Comparison of ENCODE assay signal across 26 mouse cellular contexts in genomic region chr10:118824830-118825229, GRCm38 (mm10). TPM values are rescaled to one million over a fixed set of nuclear protein-coding genes. Genes with fewer than 3 reads are reported as not detected.
DNase-seq lines count a peak whose midpoint lies in the region; ATAC-seq and TF ChIP-seq lines count a peak whose summit lies in the region.
"Had no signal": no experiment of that assay in that cellular context is flagged by ENCODE, and none has a peak within 500 bp of the region (broad histone marks: within the 10 kb centered on the region; RNA-seq: fewer than 3 reads in every experiment).

No protein-coding gene starts in this region.

- no peak overlapping the region for H3K27ac ChIP-seq in heart, embryonic 12.5 days (ENCODE audit: poor library complexity, severe bottlenecking)
- H3K27ac ChIP-seq: embryonic facial prominence, embryonic 13.5 days; hindbrain, postnatal 0 days; limb, embryonic 13.5 days; liver, embryonic 12.5 days had no signal

- no peak for DNase-seq in frontal cortex, postnatal 25 days (ENCODE audit: low spot score in 2 of 2)
- peak; percentile 18 for DNase-seq in brain, adult 2 months (ENCODE audit: low read depth, low spot score)
- DNase-seq in brain, embryonic 14.5 days (ENCODE audit: low read depth): peak; percentile 87
- peak; percentile 42 for DNase-seq in layer of hippocampus, adult 9-11 months
- DNase-seq in ovary, postnatal 36 days (ENCODE audit: low spot score): no peak
- DNase-seq: adrenal gland, adult 8-10 months; cerebellum, adult 9-11 months; embryo, embryonic 11 days; gastrocnemius, postnatal 10 days; heart, postnatal 14 days; kidney, adult 9 months; kidney, postnatal 14 days; lung, adult 18-20 months; lung, postnatal 10 days; thymus, postnatal 25 days had no signal

- 79% methylated on average over 8 of the region's 8 CpGs for WGBS in heart, embryonic 12.5 days

- H3K4me1 ChIP-seq in heart, embryonic 12.5 days (replicated peaks): 0 out of 2 replicates have a peak, but pooled peaks cover 2% of the 10 kb centered on the region
- H3K4me1 ChIP-seq: limb, embryonic 13.5 days; liver, embryonic 12.5 days had no signal

- no peaks in the 10 kb centered on the region for H3K27me3 ChIP-seq in heart, embryonic 12.5 days (replicated peaks)
- H3K27me3 ChIP-seq: embryonic facial prominence, embryonic 13.5 days; limb, embryonic 13.5 days; liver, embryonic 12.5 days had no signal

- peak; percentile 52 for ATAC-seq in frontal cortex, adult (ENCODE audit: low TSS enrichment)
- no peak for ATAC-seq in heart, embryonic 12.5 days (ENCODE audit: insufficient number of reproducible peaks, low FRiP score)
- ATAC-seq: activated CD4-positive, CD25-positive, alpha-beta regulatory T cell, adult 4 months; hindbrain, postnatal 0 days; intestine, embryonic 16.5 days; liver, embryonic 12.5 days had no signal

- no peak overlapping the region for H3K4me2 ChIP-seq in heart, embryonic 12.5 days
- H3K4me2 ChIP-seq: embryonic facial prominence, embryonic 13.5 days; heart, embryonic 11.5 days; limb, embryonic 13.5 days; liver, embryonic 12.5 days; midbrain, embryonic 11.5 days had no signal

- no peak overlapping the region for H3K9ac ChIP-seq in heart, embryonic 12.5 days
- H3K9ac ChIP-seq: embryonic facial prominence, embryonic 13.5 days; limb, embryonic 13.5 days; liver, embryonic 12.5 days had no signal

- H3K36me3 ChIP-seq in heart, embryonic 12.5 days: no peaks in the 10 kb centered on the region
- H3K36me3 ChIP-seq: embryonic facial prominence, embryonic 13.5 days; limb, embryonic 13.5 days; liver, embryonic 12.5 days had no signal

- no peaks in the 10 kb centered on the region for H3K9me3 ChIP-seq in heart, embryonic 12.5 days (replicated peaks)
- H3K9me3 ChIP-seq: embryonic facial prominence, embryonic 13.5 days; limb, embryonic 13.5 days; liver, embryonic 12.5 days had no signal

- TF ChIP-seq CTCF in brain, embryonic 14.5 days (IDR thresholded peaks at IDR 0.05; ENCODE audit: borderline replicate concordance, extremely low read depth, insufficient read depth, insufficient read length): no peak

- H3K4me3 ChIP-seq in heart, embryonic 12.5 days: no peak overlapping the region
- H3K4me3 ChIP-seq: embryonic facial prominence, embryonic 13.5 days; erythroblast, embryonic 14.5 days; limb, embryonic 13.5 days; liver, embryonic 12.5 days had no signal

- TF ChIP-seq POLR2A in brain, embryonic 14.5 days (IDR thresholded peaks at IDR 0.05; ENCODE audit: borderline replicate concordance, extremely low read depth, insufficient read depth, insufficient read length, poor library complexity, severe bottlenecking): no peak

RNA-seq across cellular contexts. Expression of gene Dyrk2, which starts 45.2 kb away (rescaled TPM):
- polyA plus RNA-seq in brain, embryonic 14.5 days (2012; rRNA removed): 25.5 and 31.8 TPM in 2 replicates
- 13.3 and 14.6 TPM in 2 replicates for polyA plus RNA-seq in heart, embryonic 12.5 days (2016; fragmentation: Nextera tagmentation; extraction: Ambion mirVana)

Comparison
In these comparisons a context has a peak if more than half of its experiments do, and no peak if none do; other contexts are left out.
1. DNase-seq: peak in brain, adult 2 months (single experiment), brain, embryonic 14.5 days (single experiment) and layer of hippocampus, adult 9-11 months (single experiment); none in frontal cortex, postnatal 25 days (0 of 2) and ovary, postnatal 36 days (single experiment).